In genomic region chr14:73253453-73254251, GRCm38 (mm10) we compare ENCODE assay signal across 7 mouse cellular contexts. TPM values are rescaled to one million over a fixed set of nuclear protein-coding genes. Genes with fewer than 3 reads are reported as not detected.
DNase-seq lines count a peak whose midpoint lies in the region; ATAC-seq lines count a peak whose summit lies in the region.

No protein-coding gene starts in this region.

- DNase-seq in thymus, postnatal 0 days (ENCODE audit: low spot score): peak; percentile 32
- DNase-seq in thymus, adult 18-20 months: no peak
- peak; percentile 62 for DNase-seq in embryo, embryonic 10.5 days (ENCODE audit: low spot score)
- DNase-seq in kidney, postnatal 4 days: peak; percentile 56 to 77
- peak; percentile 86 for DNase-seq in yolk sac, embryonic 10.5 days (ENCODE audit: low spot score)
- DNase-seq in heart, postnatal 4 days: no peak

- no peak for ATAC-seq in monocyte, adult 5-6 weeks (replicated peaks; ENCODE audit: insufficient number of reproducible peaks, low FRiP score, low TSS enrichment, poor library complexity, severe bottlenecking)

RNA-seq across cellular contexts. Expression of gene Lpar6, which starts 16.0 kb away (rescaled TPM):
- polyA plus RNA-seq in thymus, postnatal 0 days (2015; fragmentation: Nextera tagmentation; extraction: Ambion mirVana): 60.6 and 60.9 TPM in 2 replicates
- 1 to 10 TPM; 4.0 to 4.1 TPM for total RNA-seq in heart, postnatal 4 days (2021)
- total RNA-seq in monocyte, adult 5-6 weeks (2017): 34.2 to 67.7 TPM (median 63.5 TPM) in 3 replicates

Comparison
In these comparisons a context has a peak if more than half of its experiments do, and no peak if none do; other contexts are left out.
1. DNase-seq: peak in thymus, postnatal 0 days (single experiment), embryo, embryonic 10.5 days (single experiment), kidney, postnatal 4 days (2 of 2) and yolk sac, embryonic 10.5 days (single experiment); none in thymus, adult 18-20 months (0 of 2) and heart, postnatal 4 days (single experiment).